Mouse (Mus musculus): ENCODE measurements at regions not wholly inside any gene's neighbourhood (a gene's known extent, or its start where the extent isn't known, plus 50 kb on each side); places are given as distances from the start of the nearest gene placed in this dataset.
A peak's percentile ranks its signal among the peaks of the same experiment; 100 is the strongest.

GRCm38 (mm10) chr12:60652236-60652635 is 870.7 kb upstream of the Lrfn5 start:
- DNase-seq (ENCODE audit: low read depth, low spot score) = no peak

DNA sequence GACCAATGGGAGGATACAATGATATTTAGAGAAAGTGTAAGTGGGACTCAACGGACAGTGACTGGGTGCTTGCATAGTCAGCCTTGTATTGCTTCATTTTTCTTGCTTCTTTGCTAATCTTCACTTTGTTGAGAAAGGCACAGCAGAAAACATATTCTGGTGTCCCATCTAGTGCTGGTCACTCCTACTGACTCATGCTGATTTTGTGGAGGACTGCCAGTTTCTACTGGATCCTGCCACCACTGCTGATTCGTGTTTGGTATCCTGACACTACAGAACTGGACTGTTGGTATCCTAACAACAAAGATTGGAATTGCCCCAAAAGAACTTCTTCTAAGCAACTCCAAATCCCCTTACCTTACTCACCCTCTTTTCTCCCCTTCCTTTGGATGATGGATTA is 847.2 kb upstream of the Lrfn5 start:
- DNase-seq (ENCODE audit: low read depth, low spot score) = no peak

DNA sequence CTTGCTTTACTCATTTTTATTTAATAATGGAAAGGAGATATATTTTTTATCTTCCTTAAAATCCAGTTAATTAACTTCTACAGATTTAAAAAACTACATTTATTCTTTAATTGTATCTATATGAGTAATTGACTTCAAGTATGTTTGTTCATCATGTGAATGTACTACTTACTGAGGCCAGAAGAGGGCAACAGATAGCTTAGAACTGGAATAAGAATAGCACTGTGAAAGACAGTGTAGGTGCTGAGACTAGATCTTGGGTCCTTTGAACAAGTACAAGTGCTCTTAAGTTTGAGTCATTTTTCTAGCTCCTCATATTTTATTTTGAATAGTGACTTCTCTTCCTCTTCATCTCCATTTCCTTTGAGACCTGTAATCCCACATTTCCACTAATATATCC is 838.9 kb upstream of the Lrfn5 start:
- peak; percentile 41 for DNase-seq (ENCODE audit: low read depth, low spot score)

DNA sequence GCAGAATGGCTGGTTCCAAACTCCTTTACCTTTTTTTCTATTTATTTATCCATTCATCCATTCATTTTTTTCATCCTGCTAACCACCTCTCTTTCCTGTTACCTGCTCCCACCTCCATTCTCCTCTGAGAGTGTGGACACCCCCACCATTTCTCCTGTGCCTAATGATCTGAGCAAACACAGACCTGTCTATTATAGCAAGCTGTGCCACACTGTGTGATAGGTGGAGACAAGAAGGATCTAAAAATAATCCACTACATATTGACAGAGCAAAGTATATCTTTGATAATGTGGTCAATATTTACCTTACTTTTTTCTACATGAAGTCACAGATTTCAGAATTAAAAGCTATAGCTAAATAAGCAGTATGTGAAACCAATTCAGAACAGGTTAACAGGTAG is 805.6 kb upstream of the Lrfn5 start:
- DNase-seq (ENCODE audit: low read depth, low spot score) = no peak
